Mouse (Mus musculus) T-helper 2 cell (primary cell): ENCODE results near the gene Htra2.

Experiments used
- in situ Hi-C: fragments of 300-600 bp; cut with MboI, MseI; formaldehyde crosslinking; loops from one replicate; pipeline ENCODE4 v1.15.1; 2025; ENCODE audit warnings: high pct_unique_total_duplicates

The Htra2 gene

GRCm38 (mm10) chr6:83070311-83071219 lies 15.5 kb upstream of the Htra2 start:
- in situ Hi-C loops: no loop called here

- in situ Hi-C loops: no loop called here
Measured at GRCm38 (mm10) chr6:83070247-83070310, 15.0 kb upstream of the Htra2 start, which contains the start of gene Tlx2. TSS of gene Tlx2 (minus strand) at chr6:83070293.

GRCm38 (mm10) chr6:83069488-83070246 lies 14.6 kb upstream of the Htra2 start:
- in situ Hi-C loops: no loop called here

- in situ Hi-C loops: no loop called here
Measured at GRCm38 (mm10) chr6:83068706-83069487, 13.8 kb upstream of the Htra2 start.

GRCm38 (mm10) chr6:83068221-83068620 lies 13.1 kb upstream of the Htra2 start:
- in situ Hi-C loops: no loop called here

- in situ Hi-C loops: no loop called here
Measured at GRCm38 (mm10) chr6:83066441-83066840, 11.4 kb upstream of the Htra2 start.

- in situ Hi-C loops: no loop called here
Measured at GRCm38 (mm10) chr6:83065995-83066394, 10.9 kb upstream of the Htra2 start.

- in situ Hi-C loops: no loop called here
Measured at GRCm38 (mm10) chr6:83058725-83059124, 3.7 kb upstream of the Htra2 start.

- in situ Hi-C loops: no loop called here
Measured at GRCm38 (mm10) chr6:83057790-83058189, 2.7 kb upstream of the Htra2 start, which contains the start of gene Dqx1. TSS of gene Dqx1 (plus strand) at chr6:83057844.

GRCm38 (mm10) chr6:83054074-83054851 lies 810 bp downstream of the Htra2 start, which contains the start of gene Aup1:
TSS of gene Aup1 (plus strand) at chr6:83054521.
- in situ Hi-C loops: no loop called here

- in situ Hi-C loops: no loop called here
Measured at GRCm38 (mm10) chr6:83053136-83053960, 1.7 kb downstream of the Htra2 start.

GRCm38 (mm10) chr6:83049367-83049766 lies 5.7 kb downstream of the Htra2 start:
- in situ Hi-C loops: loop anchor here (5.0 kb wide), 1 partner anchor 42 kb away; no protein-coding TSS in a partner anchor

GRCm38 (mm10) chr6:83044742-83045141 lies 10.3 kb downstream of the Htra2 start:
- in situ Hi-C loops: loop anchor here (5.0 kb wide), 1 partner anchor 37 kb away; no protein-coding TSS in a partner anchor

- in situ Hi-C loops: no loop called here
Measured at GRCm38 (mm10) chr6:83043993-83044392, 11.1 kb downstream of the Htra2 start.

GRCm38 (mm10) chr6:83043561-83043960 lies 11.5 kb downstream of the Htra2 start:
- in situ Hi-C loops: no loop called here

- in situ Hi-C loops: no loop called here
Measured at GRCm38 (mm10) chr6:83040601-83041000, 14.5 kb downstream of the Htra2 start.

- in situ Hi-C loops: no loop called here
Measured at GRCm38 (mm10) chr6:83038496-83039012, 16.5 kb downstream of the Htra2 start.

GRCm38 (mm10) chr6:83037188-83037587 lies 17.9 kb downstream of the Htra2 start:
- in situ Hi-C loops: no loop called here

GRCm38 (mm10) chr6:83034463-83035055 lies 20.5 kb downstream of the Htra2 start:
- in situ Hi-C loops: no loop called here
